Mouse (Mus musculus) Muller cell, postnatal 12 days (primary cell): ENCODE measurements at regions not wholly inside any gene's neighbourhood (a gene's known extent, or its start where the extent isn't known, plus 50 kb on each side); places are given as distances from the start of the nearest gene placed in this dataset.
A peak's percentile ranks its signal among the peaks of the same experiment; 100 is the strongest.

Source experiments
- DNase-seq: peaks from one replicate; pipeline ENCODE4 v3.0.0-alpha.2; 2015; ENCODE audit errors: inconsistent ontology term

GRCm38 (mm10) chr3:57910020-57910419 lies 62.1 kb upstream of the Pfn2 start:
- no peak for DNase-seq

GRCm38 (mm10) chr3:57911831-57912596 lies 64.1 kb upstream of the Pfn2 start:
- DNase-seq, result no peak

- DNase-seq, result peak; percentile 47
Measured at GRCm38 (mm10) chr3:57912650-57913343, 64.9 kb upstream of the Pfn2 start.

- DNase-seq, result no peak
Measured at GRCm38 (mm10) chr3:57914687-57915086, 66.8 kb upstream of the Pfn2 start.

GRCm38 (mm10) chr3:57918913-57919312 lies 71.0 kb upstream of the Pfn2 start:
- no peak for DNase-seq

GRCm38 (mm10) chr3:57919390-57920089 lies 71.7 kb upstream of the Pfn2 start:
- DNase-seq, result peak; percentile 56

GRCm38 (mm10) chr3:57920090-57920432 lies 72.2 kb upstream of the Pfn2 start:
- DNase-seq, result no peak

GRCm38 (mm10) chr3:57921071-57921882 lies 73.4 kb upstream of the Pfn2 start:
- DNase-seq, result no peak

GRCm38 (mm10) chr3:57923061-57923460 lies 75.2 kb upstream of the Pfn2 start:
- no peak for DNase-seq

GRCm38 (mm10) chr3:57932657-57933539 lies 85.0 kb upstream of the Pfn2 start:
- no peak for DNase-seq

- DNase-seq, result no peak
Measured at GRCm38 (mm10) chr3:57935042-57935610, 87.2 kb upstream of the Pfn2 start.

- no peak for DNase-seq
Measured at GRCm38 (mm10) chr3:57940504-57941381, 92.9 kb upstream of the Pfn2 start.

GRCm38 (mm10) chr3:57944698-57945097 lies 96.8 kb upstream of the Pfn2 start:
- DNase-seq, result no peak

- DNase-seq, result no peak
Measured at GRCm38 (mm10) chr3:57945765-57946164, 97.9 kb upstream of the Pfn2 start.

- no peak for DNase-seq
Measured at GRCm38 (mm10) chr3:57947331-57947730, 99.5 kb upstream of the Pfn2 start.

GRCm38 (mm10) chr3:57948720-57949119 lies 100.8 kb upstream of the Pfn2 start:
- no peak for DNase-seq

- DNase-seq, result peak; percentile 74
Measured at GRCm38 (mm10) chr3:57950431-57951331, 102.8 kb upstream of the Pfn2 start.

- DNase-seq, result peak; percentile 81
Measured at GRCm38 (mm10) chr3:57951438-57951837, 103.6 kb upstream of the Pfn2 start.
